Comparison of ENCODE assay signal across 25 mouse cellular contexts in the genomic region with DNA sequence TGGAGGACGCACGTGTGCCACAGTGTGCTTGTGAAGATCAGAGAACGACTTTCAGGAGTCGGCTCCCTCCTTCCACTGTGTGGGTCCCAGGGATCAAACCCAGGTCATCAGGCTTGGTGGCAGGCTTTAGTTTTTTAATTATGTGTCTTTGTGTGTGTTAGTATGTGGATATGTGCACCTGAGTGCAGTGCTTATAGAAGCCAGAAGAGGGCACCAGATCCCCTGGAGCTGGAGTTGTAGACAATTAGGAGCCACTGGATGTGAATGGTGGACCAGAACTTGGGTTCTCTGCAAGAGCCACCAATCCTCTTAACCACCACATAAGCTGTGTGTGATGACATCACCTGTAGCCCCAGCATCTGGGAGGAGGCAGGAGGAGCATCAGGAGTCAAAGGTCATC.
A peak's percentile ranks its signal among the peaks of the same experiment; 100 is the strongest.
DNase-seq lines count a peak whose midpoint lies in the region; ATAC-seq and TF ChIP-seq lines count a peak whose summit lies in the region.
"Had no signal": no experiment of that assay in that cellular context is flagged by ENCODE, and none has a peak within 500 bp of the region (broad histone marks: within the 10 kb centered on the region; RNA-seq: fewer than 3 reads in every experiment).

No protein-coding gene starts in this region.

- no peaks in the 10 kb centered on the region for H3K9me3 ChIP-seq in hindbrain, postnatal 0 days (ENCODE audit: low read length)
- peaks cover 15% of the 10 kb centered on the region for H3K9me3 ChIP-seq in hindbrain, embryonic 10.5 days
- no peaks in the 10 kb centered on the region for H3K9me3 ChIP-seq in lung, embryonic 14.5 days (ENCODE audit: low read depth, low read length)
- H3K9me3 ChIP-seq in E14TG2a.4 (ENCODE audit: low read length) = peaks cover 12% of the 10 kb centered on the region; the same call in 1 of the 2 replicates
- H3K9me3 ChIP-seq: embryonic facial prominence, embryonic 15.5 days had no signal

- H3K9ac ChIP-seq in hindbrain, postnatal 0 days (replicated peaks; ENCODE audit: low read length) = no peak overlapping the region
- no peak overlapping the region for H3K9ac ChIP-seq in lung, embryonic 14.5 days
- H3K9ac ChIP-seq: embryonic facial prominence, embryonic 15.5 days; hindbrain, embryonic 14.5 days; midbrain, embryonic 13.5 days had no signal

- H3K4me3 ChIP-seq in hindbrain, postnatal 0 days (ENCODE audit: low read length) = no peak overlapping the region
- no peak overlapping the region for H3K4me3 ChIP-seq in hindbrain, embryonic 10.5 days
- H3K4me3 ChIP-seq in lung, embryonic 14.5 days (ENCODE audit: low read depth, low read length) = no peak overlapping the region
- no peak overlapping the region for H3K4me3 ChIP-seq in E14TG2a.4 (replicated peaks; ENCODE audit: low read length)
- H3K4me3 ChIP-seq: embryonic facial prominence, embryonic 15.5 days; left cerebral cortex, adult 2 months; midbrain, embryonic 13.5 days had no signal

- no peak for DNase-seq in hindbrain, postnatal 0 days (ENCODE audit: low spot score)
- DNase-seq in hindbrain, embryonic 10.5 days (ENCODE audit: low spot score) = no peak
- DNase-seq in lung, embryonic 14.5 days = no peak
- no peak for DNase-seq in lung, adult 18-20 months
- peak; percentile 6 for DNase-seq in induced T-regulatory cell, adult 2 months (ENCODE audit: low read depth)
- DNase-seq in spleen, postnatal 10 days (ENCODE audit: low spot score in 2 of 2) = no peak
- no peak for DNase-seq in c-Kit-positive CD71-positive TER-119-positive erythroid progenitor cells, embryonic 14.5 days (ENCODE audit: low spot score)
- DNase-seq: adrenal gland, postnatal 36 days; cerebellum, adult 18-20 months; cerebellum, postnatal 25 days; embryo, embryonic 11 days; heart, postnatal 10 days; kidney, adult 11 months; kidney, postnatal 25 days; layer of hippocampus, adult 9-11 months; left cerebral cortex, postnatal 4 days; right cerebral cortex, postnatal 25 days; thymus, postnatal 14 days had no signal

- no peak overlapping the region for H3K4me2 ChIP-seq in hindbrain, postnatal 0 days (ENCODE audit: low read depth, low read length)
- H3K4me2 ChIP-seq in lung, embryonic 14.5 days = no peak overlapping the region
- H3K4me2 ChIP-seq: embryonic facial prominence, embryonic 15.5 days; heart, embryonic 11.5 days; hindbrain, embryonic 14.5 days; liver, embryonic 11.5 days; midbrain, embryonic 13.5 days had no signal

- no peak overlapping the region for H3K27ac ChIP-seq in hindbrain, postnatal 0 days
- H3K27ac ChIP-seq in hindbrain, embryonic 10.5 days = no peak overlapping the region
- no peak overlapping the region for H3K27ac ChIP-seq in lung, embryonic 14.5 days (ENCODE audit: low read depth)
- H3K27ac ChIP-seq: embryonic facial prominence, embryonic 15.5 days; hindbrain, embryonic 14.5 days; left cerebral cortex, adult 2 months; midbrain, embryonic 13.5 days had no signal

- ATAC-seq in hindbrain, postnatal 0 days = no peak
- no peak for ATAC-seq in lung, embryonic 14.5 days (ENCODE audit: insufficient read depth)
- ATAC-seq: midbrain, embryonic 13.5 days had no signal

- H3K4me1 ChIP-seq in hindbrain, postnatal 0 days (ENCODE audit: insufficient read depth, low read length) = no peaks in the 10 kb centered on the region
- no peaks in the 10 kb centered on the region for H3K4me1 ChIP-seq in hindbrain, embryonic 10.5 days (replicated peaks)
- no peaks in the 10 kb centered on the region for H3K4me1 ChIP-seq in lung, embryonic 14.5 days (ENCODE audit: insufficient read depth)
- H3K4me1 ChIP-seq in E14TG2a.4 (replicated peaks; ENCODE audit: low read depth, low read length) = no peaks in the 10 kb centered on the region
- H3K4me1 ChIP-seq: midbrain, embryonic 13.5 days had no signal

- 97% methylated on average over 4 of the region's 4 CpGs for WGBS in hindbrain, postnatal 0 days
- 94% methylated on average over 4 of the region's 4 CpGs for WGBS in hindbrain, embryonic 10.5 days
- WGBS in lung, embryonic 14.5 days = 91% methylated on average over 4 of the region's 4 CpGs

- TF ChIP-seq CTCF in hindbrain, postnatal 0 days (IDR thresholded peaks at IDR 0.05; ENCODE audit: low read depth) = peak; percentile 31
- TF ChIP-seq CTCF in lung, embryonic 14.5 days (IDR thresholded peaks at IDR 0.05; ENCODE audit: low read depth) = peak; percentile 29; the same call in 1 of the 2 replicates
- TF ChIP-seq CTCF in E14TG2a.4 (conservative IDR thresholded peaks at IDR 0.05; ENCODE audit: low read length) = peak; percentile 74

- H3K27me3 ChIP-seq in hindbrain, postnatal 0 days (ENCODE audit: insufficient read depth, low read length) = no peaks in the 10 kb centered on the region
- H3K27me3 ChIP-seq in hindbrain, embryonic 10.5 days (ENCODE audit: insufficient read depth, poor library complexity, severe bottlenecking) = no peaks in the 10 kb centered on the region
- H3K27me3 ChIP-seq in lung, embryonic 14.5 days (ENCODE audit: insufficient read depth, low read length) = no peaks in the 10 kb centered on the region
- H3K27me3 ChIP-seq in E14TG2a.4 (ENCODE audit: insufficient read depth, low read length) = no peaks in the 10 kb centered on the region
- H3K27me3 ChIP-seq: embryonic facial prominence, embryonic 15.5 days; midbrain, embryonic 13.5 days had no signal

- H3K36me3 ChIP-seq in hindbrain, postnatal 0 days (ENCODE audit: insufficient read depth, low read length) = no peaks in the 10 kb centered on the region
- H3K36me3 ChIP-seq in hindbrain, embryonic 10.5 days = no peaks in the 10 kb centered on the region
- no peaks in the 10 kb centered on the region for H3K36me3 ChIP-seq in lung, embryonic 14.5 days (ENCODE audit: insufficient read depth)
- no peaks in the 10 kb centered on the region for H3K36me3 ChIP-seq in E14TG2a.4 (ENCODE audit: insufficient read depth, low read length)
- H3K36me3 ChIP-seq: embryonic facial prominence, embryonic 15.5 days had no signal
